Mouse (Mus musculus) liver, embryonic 14.5 days (tissue): Measurements from ENCODE around the gene Csrnp3. TPM values are rescaled to one million over a fixed set of nuclear protein-coding genes. Genes with fewer than 3 reads are reported as not detected.

Experiments
- ATAC-seq: fragments of 200-750 bp; cut with Nextera tagmentation; 2 replicates; pipeline ENCODE4 v1.8.0; 2017; ENCODE audit warnings: moderate number of reproducible peaks, mild to moderate bottlenecking, moderate library complexity; ENCODE audit not compliant: insufficient read depth
- DNase-seq, 3 experiments: peaks; one replicate each; pipeline ENCODE4 v3.0.0-alpha.2; 2012 to 2013; ENCODE audit warnings: low read depth in 3 of 3, low spot score in 3 of 3
- H3K27ac ChIP-seq: fragments of 300-500 bp; sonication (generic); 2 replicates; pipeline ENCODE4 v1.5.1; 2014; ENCODE audit warnings: moderate library complexity, mild to moderate bottlenecking, control low read depth, inconsistent platforms
- H3K27me3 ChIP-seq: fragments of 300-500 bp; sonication (generic); 2 replicates; pipeline ENCODE4 v1.6.1; 2014; ENCODE audit warnings: mild to moderate bottlenecking, low read length, moderate library complexity; ENCODE audit not compliant: control insufficient read depth, insufficient read depth
- H3K36me3 ChIP-seq: fragments of 300-500 bp; sonication (generic); replicated peaks from 2 replicates; pipeline ENCODE4 v1.6.1; 2014; ENCODE audit warnings: low read depth; ENCODE audit not compliant: control insufficient read depth, insufficient read depth
- H3K4me1 ChIP-seq, 2 experiments: fragments of 200-500 bp in 1 of 2; fragments of 300-500 bp in 1 of 2; sonication (generic) in 1 of 2; replicated peaks; 2 replicates each; pipeline ENCODE4 v1.6.1; 2012 to 2014; ENCODE audit warnings: antibody characterized with exemption in 1 of 2, inconsistent platforms in 1 of 2, low read length in 1 of 2; ENCODE audit not compliant: control insufficient read depth in 2 of 2, insufficient read depth in 2 of 2
- H3K4me2 ChIP-seq: fragments of 300-500 bp; sonication (generic); 2 replicates; pipeline ENCODE4 v1.6.1; 2014; ENCODE audit warnings: low read depth, mild to moderate bottlenecking, control low read depth, moderate library complexity
- H3K4me3 ChIP-seq, 2 experiments: fragments of 200-500 bp in 1 of 2; fragments of 300-500 bp in 1 of 2; sonication (generic) in 1 of 2; 2 replicates each; pipeline ENCODE4 v1.5.1; 2012 to 2014; ENCODE audit warnings: low read depth in 2 of 2, low read length in 2 of 2, mild to moderate bottlenecking in 2 of 2, control low read depth in 1 of 2, inconsistent platforms in 1 of 2, moderate library complexity in 1 of 2; ENCODE audit not compliant: insufficient read depth in 1 of 2
- H3K9ac ChIP-seq: fragments of 300-500 bp; sonication (generic); replicated peaks from 2 replicates; pipeline ENCODE4 v1.6.1; 2014; ENCODE audit warnings: mild to moderate bottlenecking, control low read depth, moderate library complexity
- H3K9me3 ChIP-seq: fragments of 300-500 bp; sonication (generic); 2 replicates; pipeline ENCODE4 v1.6.1; 2016; ENCODE audit warnings: low read length, mixed read lengths; ENCODE audit not compliant: control insufficient read depth
- CTCF ChIP-seq: IDR thresholded peaks from 2 replicates; pipeline ENCODE4 v1.5.1; 2016; ENCODE audit warnings: antibody characterized with exemption, low read depth, control low read depth
- EP300 ChIP-seq: IDR thresholded peaks from 2 replicates; pipeline ENCODE4 v1.6.1; 2016; ENCODE audit warnings: antibody characterized with exemption, low read depth
- WGBS: fragments of 180-500 bp; shearing (Covaris S2); extraction: QIAGEN DNeasy Blood & Tissue Kit; methylation state at CpG from one replicate; pipeline ENCODE4 v1.1.7; 2014; ENCODE audit not compliant: insufficient replicate concordance; 5-methylcytosine and 5-hydroxymethylcytosine counted together
- polyA plus RNA-seq, 2 experiments: library from polyadenylated mRNA; depleted of rRNA in 1 of 2; stranded (reverse) in 1 of 2; unstranded in 1 of 2; fragments of >200 nt; fragmentation: Nextera tagmentation in 1 of 2; extraction: Ambion mirVana in 1 of 2; gene quantifications; 2 replicates each; pipeline versions ENCODE4 v1.2.1 to v1.2.3; 2012 to 2014

Csrnp3 gene
- polyA plus RNA-seq, 2 experiments = 0.02 TPM; not detected in 1

DNA sequence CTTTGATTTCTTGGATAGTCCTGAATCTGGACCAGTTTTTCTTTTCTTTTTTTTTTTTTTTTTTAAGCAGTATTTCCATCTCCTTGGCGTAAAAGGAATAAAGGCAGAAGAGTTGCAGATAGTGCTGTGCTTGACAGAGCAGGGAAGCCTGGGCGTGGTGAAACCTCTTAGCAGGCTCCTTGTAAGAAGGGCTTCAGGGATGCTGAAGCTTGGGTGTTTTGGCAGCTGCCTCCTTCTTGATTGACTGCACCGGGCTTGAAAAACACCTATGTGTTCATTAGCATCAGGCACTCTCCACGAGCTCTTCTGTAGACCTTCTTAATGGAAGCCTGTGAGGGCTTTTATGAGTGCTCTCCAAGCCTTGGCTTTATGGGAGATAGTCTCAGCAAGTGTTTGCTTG is 117.9 kb downstream of the Csrnp3 start:
- no peak for DNase-seq
- ATAC-seq = no peak
- Histone ChIP-seq H3K9ac (no peak overlapping the region), H3K4me3 (no peak overlapping the region), H3K36me3 (no peaks in the 10 kb centered on the region), H3K27me3 (no peaks in the 10 kb centered on the region), H3K4me1 (no peaks in the 10 kb centered on the region), H3K9me3 (no peaks in the 10 kb centered on the region), H3K27ac (no peak overlapping the region), H3K4me2 (no peak overlapping the region)
- WGBS = 61% methylated on average over 4 of the region's 4 CpGs
- TF ChIP-seq CTCF (no peak), EP300 (no peak)

- DNase-seq (no peak), ATAC-seq (no peak)
- 66% methylated on average over 4 of the region's 4 CpGs for WGBS
- H3K4me3 ChIP-seq = no peak overlapping the region
- no peak overlapping the region for H3K9ac ChIP-seq
- no peak overlapping the region for H3K4me2 ChIP-seq
- H3K4me1 ChIP-seq = no peaks in the 10 kb centered on the region
- no peaks in the 10 kb centered on the region for H3K36me3 ChIP-seq
- H3K27ac ChIP-seq = no peak overlapping the region
- no peak for TF ChIP-seq CTCF
- TF ChIP-seq EP300 = no peak
- no peaks in the 10 kb centered on the region for H3K27me3 ChIP-seq
- H3K9me3 ChIP-seq = no peaks in the 10 kb centered on the region
These were observed 123.2 kb downstream of the Csrnp3 start for GRCm38 (mm10) chr2:65968810-65969209.

GRCm38 (mm10) chr2:65973907-65974306 is 128.3 kb downstream of the Csrnp3 start:
- no peak for DNase-seq
- Histone ChIP-seq H3K4me1 (no peaks in the 10 kb centered on the region), H3K9me3 (no peaks in the 10 kb centered on the region), H3K4me2 (no peak overlapping the region), H3K36me3 (no peaks in the 10 kb centered on the region), H3K27ac (no peak overlapping the region), H3K9ac (no peak overlapping the region), H3K27me3 (no peaks in the 10 kb centered on the region), H3K4me3 (no peak overlapping the region)
- TF ChIP-seq EP300 = no peak
- no peak for TF ChIP-seq CTCF
- 65% methylated on average over 4 of the region's 4 CpGs for WGBS
- no peak for ATAC-seq

DNA sequence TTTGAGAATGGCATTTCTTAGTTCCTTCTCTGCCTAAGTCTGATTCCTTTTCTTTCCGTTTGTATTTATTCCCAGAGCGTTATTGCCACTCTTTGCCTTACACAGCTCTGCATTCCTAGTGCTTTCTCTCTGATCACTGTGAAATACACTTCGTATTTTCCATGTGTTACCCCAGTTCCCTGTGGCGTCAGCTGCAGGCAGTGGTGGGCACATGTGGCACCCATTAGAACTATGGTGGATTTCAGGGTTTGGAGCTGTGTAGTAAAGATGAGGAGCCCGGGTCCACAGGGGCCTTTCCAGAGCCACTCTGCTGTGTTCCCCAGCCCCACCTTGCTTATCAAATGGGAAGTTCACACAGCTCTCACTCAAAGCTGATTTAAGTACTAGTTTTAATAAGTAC is 129.8 kb downstream of the Csrnp3 start:
- Histone ChIP-seq H3K9me3 (no peaks in the 10 kb centered on the region), H3K27me3 (no peaks in the 10 kb centered on the region), H3K27ac (no peak overlapping the region), H3K9ac (no peak overlapping the region), H3K36me3 (no peaks in the 10 kb centered on the region), H3K4me2 (no peak overlapping the region), H3K4me3 (no peak overlapping the region), H3K4me1 (no peaks in the 10 kb centered on the region)
- ATAC-seq = no peak
- no peak for DNase-seq
- 59% methylated on average over 5 of the region's 5 CpGs for WGBS
- TF ChIP-seq EP300 (no peak), CTCF (no peak)

DNA sequence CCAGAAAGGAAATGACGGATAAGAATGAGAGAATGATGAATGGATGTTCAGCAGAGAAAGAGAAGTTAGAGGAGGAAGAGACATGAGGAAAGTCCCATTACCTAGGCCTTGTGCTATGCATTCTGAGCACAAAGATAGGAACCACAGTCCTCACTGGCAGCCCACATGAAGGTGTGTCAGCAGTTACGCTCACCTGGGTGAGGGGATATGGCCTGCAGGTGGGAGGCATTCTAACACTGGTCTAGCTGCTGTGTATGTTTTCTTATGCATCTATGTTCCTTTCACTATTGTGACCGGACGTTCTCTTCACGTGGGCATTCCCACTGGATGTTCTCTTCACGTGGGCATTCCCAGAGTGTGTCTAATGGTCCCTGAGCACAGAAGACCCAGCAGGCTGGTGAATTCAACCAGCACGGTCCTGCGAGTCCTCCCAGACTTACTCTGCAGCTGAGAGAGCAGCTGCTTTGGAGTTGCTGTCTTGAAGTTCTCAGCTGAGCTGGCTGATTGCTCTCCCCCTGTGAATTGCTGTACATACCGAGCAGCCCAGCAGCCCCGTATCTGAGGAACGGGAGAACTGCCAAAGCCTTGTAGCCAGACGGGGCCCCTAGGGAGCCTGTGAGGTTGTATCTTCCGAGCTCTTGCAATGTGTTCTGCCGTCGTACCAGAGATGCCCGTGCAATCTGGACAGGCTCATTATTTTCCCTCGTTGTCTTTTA is 133.9 kb downstream of the Csrnp3 start:
- no peak for TF ChIP-seq EP300
- TF ChIP-seq CTCF = no peak
- 74% methylated on average over 17 of the region's 17 CpGs for WGBS
- H3K27me3 ChIP-seq = no peaks in the 10 kb centered on the region
- H3K9ac ChIP-seq = no peak overlapping the region
- H3K4me3 ChIP-seq = no peak overlapping the region
- H3K27ac ChIP-seq = no peak overlapping the region
- H3K9me3 ChIP-seq = no peaks in the 10 kb centered on the region
- ATAC-seq (no peak), DNase-seq (no peak)
- no peak overlapping the region for H3K4me2 ChIP-seq
- no peaks in the 10 kb centered on the region for H3K4me1 ChIP-seq
- no peaks in the 10 kb centered on the region for H3K36me3 ChIP-seq
